ENCODE assay signal across 8 mouse cellular contexts in genomic region chr11:82763261-82763660, GRCm38 (mm10). TPM values are rescaled to one million over a fixed set of nuclear protein-coding genes. Genes with fewer than 3 reads are reported as not detected.
DNase-seq lines count a peak whose midpoint lies in the region; ATAC-seq and TF ChIP-seq lines count a peak whose summit lies in the region.

No protein-coding gene starts in this region.

- no peak for TF ChIP-seq CTCF in cerebellum, adult 2 months (IDR thresholded peaks at IDR 0.05; ENCODE audit: borderline replicate concordance, insufficient read depth, low read depth, low read length)

- DNase-seq in cerebellum, adult 2 months, result no peak
- no peak for DNase-seq in cerebellum, adult 9-11 months
- peak; percentile 9 for DNase-seq in thymus, postnatal 14 days
- no peak for DNase-seq in thymus, postnatal 36 days
- DNase-seq in limb, embryonic 14.5 days (ENCODE audit: low spot score), result no peak
- DNase-seq in ovary, postnatal 14 days (ENCODE audit: low spot score), result no peak
- DNase-seq in adipocyte (ENCODE audit: low spot score), result no peak

- peaks cover 12% of the 10 kb centered on the region; the same call in 1 of the 2 replicates for H3K36me3 ChIP-seq in limb, embryonic 14.5 days (ENCODE audit: control insufficient read depth, insufficient read depth, low read length)
- H3K36me3 ChIP-seq in stomach, embryonic 16.5 days (ENCODE audit: control insufficient read depth, insufficient read depth, low read length), result peaks cover 3% of the 10 kb centered on the region; the same call in 1 of the 2 replicates

- H3K4me3 ChIP-seq in cerebellum, adult 2 months (replicated peaks; ENCODE audit: insufficient read depth, low read depth, low read length), result peak overlapping the region; percentile 91
- peak overlapping the region; percentile 95 for H3K4me3 ChIP-seq in limb, embryonic 14.5 days (replicated peaks; ENCODE audit: low read length)
- H3K4me3 ChIP-seq in stomach, embryonic 16.5 days (replicated peaks; ENCODE audit: low read length), result peak overlapping the region; percentile 83

- 8% methylated on average over 4 of the region's 4 CpGs for WGBS in cerebellum, adult 2 months
- 3% methylated on average over 4 of the region's 4 CpGs for WGBS in limb, embryonic 14.5 days
- WGBS in stomach, embryonic 16.5 days, result 9% methylated on average over 4 of the region's 4 CpGs

- H3K9ac ChIP-seq in limb, embryonic 14.5 days (ENCODE audit: low read depth, low read length, severe bottlenecking), result peak overlapping the region; percentile 87; the same call in 1 of the 2 replicates
- peak overlapping the region; percentile 86 for H3K9ac ChIP-seq in stomach, embryonic 16.5 days (ENCODE audit: low read length)

- H3K27ac ChIP-seq in cerebellum, adult 2 months (ENCODE audit: insufficient read depth, low read length), result no peak overlapping the region
- H3K27ac ChIP-seq in limb, embryonic 14.5 days (replicated peaks; ENCODE audit: low read depth, low read length), result peak overlapping the region; percentile 93
- H3K27ac ChIP-seq in stomach, embryonic 16.5 days (ENCODE audit: low read length), result peak overlapping the region; percentile 91

- ATAC-seq in limb, embryonic 14.5 days (ENCODE audit: low FRiP score, low read depth), result no peak
- ATAC-seq in stomach, embryonic 16.5 days (ENCODE audit: insufficient read depth, low FRiP score), result no peak

- no peaks in the 10 kb centered on the region for H3K4me1 ChIP-seq in cerebellum, adult 2 months (ENCODE audit: control insufficient read depth, insufficient read depth, low read length)
- H3K4me1 ChIP-seq in limb, embryonic 14.5 days (ENCODE audit: control insufficient read depth, insufficient read depth, low read length), result peaks cover 18% of the 10 kb centered on the region
- peaks cover 14% of the 10 kb centered on the region for H3K4me1 ChIP-seq in stomach, embryonic 16.5 days (ENCODE audit: control insufficient read depth, insufficient read depth, low read length)

- H3K27me3 ChIP-seq in cerebellum, adult 2 months (ENCODE audit: control insufficient read depth, insufficient read depth, low read length), result no peaks in the 10 kb centered on the region
- no peaks in the 10 kb centered on the region for H3K27me3 ChIP-seq in limb, embryonic 14.5 days (ENCODE audit: control insufficient read depth, insufficient read depth, low read length)
- H3K27me3 ChIP-seq in stomach, embryonic 16.5 days (ENCODE audit: control insufficient read depth, insufficient read depth, low read length), result no peaks in the 10 kb centered on the region

- no peak for TF ChIP-seq POLR2A in cerebellum, adult 2 months (IDR thresholded peaks at IDR 0.05; ENCODE audit: borderline replicate concordance, insufficient read depth, low read length)
- no peak for TF ChIP-seq POLR2A in limb, embryonic 14.5 days (IDR thresholded peaks at IDR 0.05; ENCODE audit: borderline replicate concordance, extremely low read depth, insufficient read depth, insufficient read length)

- H3K4me2 ChIP-seq in limb, embryonic 14.5 days (replicated peaks; ENCODE audit: low read depth, low read length, severe bottlenecking), result peak overlapping the region; percentile 94
- H3K4me2 ChIP-seq in stomach, embryonic 16.5 days (ENCODE audit: low read depth, low read length), result peak overlapping the region; percentile 99

- H3K9me3 ChIP-seq in limb, embryonic 14.5 days (ENCODE audit: control insufficient read depth, low read length), result no peaks in the 10 kb centered on the region
- H3K9me3 ChIP-seq in stomach, embryonic 16.5 days (replicated peaks; ENCODE audit: control insufficient read depth, low read length), result peaks cover 4% of the 10 kb centered on the region; the same call in 1 of the 2 replicates

RNA-seq across cellular contexts. Expression of gene Cct6b, which starts 0.9 kb away (rescaled TPM):
- 0.19 and 0.23 TPM in 2 replicates for polyA plus RNA-seq in cerebellum, adult 2 months (2012; rRNA removed)
- polyA plus RNA-seq in limb, embryonic 14.5 days (2012; rRNA removed), result 0.33 TPM in 1 of 2 replicates, not detected in the other
- 0.25 and 0.37 TPM in 2 replicates for polyA plus RNA-seq in limb, embryonic 14.5 days (2014; fragmentation: Nextera tagmentation; extraction: Ambion mirVana)
- 0.16 and 0.23 TPM in 2 replicates for polyA plus RNA-seq in stomach, embryonic 16.5 days (2015; fragmentation: Nextera tagmentation; extraction: Ambion mirVana)

RNA-seq across cellular contexts. Expression of gene Zfp830, which starts 0.9 kb away (rescaled TPM):
- polyA plus RNA-seq in cerebellum, adult 2 months (2012; rRNA removed), result 14.0 and 14.4 TPM in 2 replicates
- polyA plus RNA-seq in limb, embryonic 14.5 days (2012; rRNA removed), result 11.2 and 18.7 TPM in 2 replicates
- 32.4 and 35.0 TPM in 2 replicates for polyA plus RNA-seq in limb, embryonic 14.5 days (2014; fragmentation: Nextera tagmentation; extraction: Ambion mirVana)
- 35.4 and 36.1 TPM in 2 replicates for polyA plus RNA-seq in stomach, embryonic 16.5 days (2015; fragmentation: Nextera tagmentation; extraction: Ambion mirVana)

RNA-seq across cellular contexts. Expression of gene Lig3, which starts 17.6 kb away (rescaled TPM):
- polyA plus RNA-seq in cerebellum, adult 2 months (2012; rRNA removed), result 27.6 and 32.3 TPM in 2 replicates
- 35.8 and 37.8 TPM in 2 replicates for polyA plus RNA-seq in limb, embryonic 14.5 days (2012; rRNA removed)
- polyA plus RNA-seq in limb, embryonic 14.5 days (2014; fragmentation: Nextera tagmentation; extraction: Ambion mirVana), result 38.6 and 40.1 TPM in 2 replicates
- 27.3 and 30.7 TPM in 2 replicates for polyA plus RNA-seq in stomach, embryonic 16.5 days (2015; fragmentation: Nextera tagmentation; extraction: Ambion mirVana)
